Mouse (Mus musculus) mouse embryonic stem cell (cell line): ENCODE data around the gene 2310030G06Rik.

Experiments
- in situ Hi-C, 2 experiments: fragments of 300-500 bp; cut with MboI; formaldehyde crosslinking; loops; 1 replicate in 1 of 2; 3 replicates in 1 of 2; pipeline ENCODE4 v1.14.3; 2019 to 2020; ENCODE audit warnings: low sequenced_read_pairs in 2 of 2, low pct_unique_long_range_greater_than_20kb in 1 of 2, mixed read lengths in 1 of 2; ENCODE audit not compliant: unreplicated experiment in 1 of 2

The 2310030G06Rik gene

DNA sequence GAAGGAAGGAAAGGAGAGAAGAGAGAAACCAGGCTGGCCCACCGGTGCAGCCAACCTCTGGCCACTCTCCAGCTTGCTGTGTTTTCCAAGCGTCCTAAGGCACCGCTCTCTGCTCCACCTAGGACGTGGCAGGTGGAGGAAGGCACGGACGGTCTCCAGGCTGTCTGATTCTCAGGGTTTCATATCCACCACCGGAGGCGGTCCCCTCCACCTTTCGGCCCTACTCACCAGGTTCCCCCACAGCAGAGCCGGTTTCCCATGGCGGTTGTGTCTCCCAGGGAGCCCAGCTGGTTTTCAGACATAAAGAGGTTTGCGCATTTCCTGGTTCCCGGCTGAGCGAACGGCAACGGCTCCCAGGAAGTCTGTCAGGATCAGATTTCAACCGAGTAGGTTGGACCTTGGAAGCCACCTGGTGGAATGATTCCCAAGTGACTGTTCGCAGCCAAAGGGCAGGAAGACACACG lies at the start of gene 2310030G06Rik:
2310030G06Rik (minus strand) TSS at position 323 of the 464 bp plus-strand sequence.
- in situ Hi-C loops = no loop called here

DNA sequence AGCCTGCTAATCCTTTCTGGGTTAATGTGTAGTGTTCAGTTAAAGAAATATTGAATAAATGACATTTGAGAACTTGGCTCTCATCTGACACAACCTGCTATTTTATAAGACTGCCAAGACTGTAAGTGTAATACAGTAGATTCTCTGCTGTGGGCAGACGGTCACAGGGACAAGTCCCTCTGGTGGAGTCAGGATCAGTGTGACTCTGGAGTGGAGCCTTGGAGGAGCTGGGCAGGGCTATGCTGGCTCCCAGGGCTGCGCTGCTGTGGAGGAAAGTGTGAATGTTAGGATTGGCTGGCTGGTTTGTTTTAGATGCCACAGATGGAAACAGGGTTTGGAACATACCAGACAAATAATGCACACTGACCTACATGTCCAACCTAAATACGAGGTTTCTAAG lies 48.9 kb upstream of the 2310030G06Rik start:
- in situ Hi-C loops = no loop called here

DNA sequence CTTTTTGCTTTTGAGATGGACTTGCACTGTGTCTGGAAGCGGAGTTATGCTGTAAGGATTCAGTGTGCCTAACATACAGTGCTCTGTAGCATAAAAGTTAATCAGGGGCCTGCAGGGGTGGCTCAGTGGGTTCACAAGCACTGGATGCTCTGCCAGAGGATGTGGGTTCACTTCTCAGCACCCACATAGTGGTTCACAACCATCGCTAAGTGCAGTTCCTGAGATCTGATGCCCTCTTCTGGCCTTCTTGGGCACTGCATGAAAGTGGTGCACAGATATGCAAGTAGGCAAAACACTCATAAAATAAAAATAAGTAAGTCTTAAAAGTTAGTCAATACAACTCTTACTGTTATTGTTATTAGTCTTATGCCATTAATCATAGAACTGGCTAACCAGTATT lies 35.8 kb upstream of the 2310030G06Rik start:
- in situ Hi-C loops = loop anchor here in 1 of 2 experiments (10.0 kb wide), 1 partner anchor 107 kb away; no protein-coding TSS in a partner anchor

DNA sequence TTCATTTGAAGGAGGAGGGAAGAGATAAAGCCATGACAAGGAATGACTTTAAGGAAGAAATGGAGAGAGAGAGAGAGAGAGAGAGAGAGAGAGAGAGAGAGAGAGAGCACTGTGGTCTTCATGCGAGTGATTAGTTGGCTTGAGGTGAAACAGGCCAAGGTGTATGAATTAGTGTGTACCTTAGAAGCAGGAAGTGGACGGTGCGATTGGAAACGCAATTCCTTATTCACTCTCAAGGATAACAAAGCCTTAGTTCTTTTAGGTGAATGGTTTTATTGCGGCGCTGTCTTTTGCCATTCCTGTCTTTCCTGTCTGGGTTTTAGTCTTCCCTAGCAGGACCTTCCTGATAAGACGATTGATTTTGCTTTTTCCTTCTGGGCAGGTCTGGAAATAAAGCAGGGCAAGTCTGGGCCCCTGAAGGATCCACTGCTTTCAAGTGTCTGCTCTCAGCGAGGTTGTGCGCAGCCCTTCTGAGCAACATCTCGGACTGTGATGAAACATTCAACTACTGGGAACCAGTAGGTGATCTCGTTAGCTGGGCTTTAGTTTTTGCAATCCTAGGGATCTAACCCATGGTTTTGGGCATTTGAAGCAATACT lies 29.9 kb upstream of the 2310030G06Rik start:
- in situ Hi-C loops = no loop called here

- in situ Hi-C loops = no loop called here
Observed at GRCm38 (mm10) chr9:50775662-50776126, 29.4 kb upstream of the 2310030G06Rik start.

- in situ Hi-C loops = no loop called here
Observed at GRCm38 (mm10) chr9:50774991-50775612, 28.8 kb upstream of the 2310030G06Rik start, which contains the start of the genes Alg9 and 1110032A03Rik. Alg9 (plus strand) TSS chr9:50775019. 1110032A03Rik (minus strand) TSS chr9:50775520.

DNA sequence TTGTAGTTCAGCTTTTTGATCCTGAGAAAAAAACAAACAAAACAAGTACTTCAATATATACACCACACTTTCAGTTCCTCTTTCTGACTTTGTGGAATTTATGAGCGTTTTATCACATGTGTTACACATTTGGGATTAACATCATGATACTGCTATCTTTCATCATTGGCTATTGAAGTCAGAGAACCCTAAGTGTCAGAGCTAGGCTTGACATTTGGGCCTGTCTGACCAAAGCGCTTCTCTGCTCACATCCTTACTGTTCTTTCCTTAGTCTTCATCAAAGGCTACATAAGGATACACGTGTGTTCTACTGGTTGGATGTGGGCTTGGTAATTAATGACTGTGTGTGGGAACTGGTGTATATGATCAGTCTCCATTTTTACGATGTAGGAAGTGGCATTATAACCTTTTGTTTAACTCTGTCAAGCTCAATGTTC lies 27.7 kb upstream of the 2310030G06Rik start:
- in situ Hi-C loops = no loop called here

DNA sequence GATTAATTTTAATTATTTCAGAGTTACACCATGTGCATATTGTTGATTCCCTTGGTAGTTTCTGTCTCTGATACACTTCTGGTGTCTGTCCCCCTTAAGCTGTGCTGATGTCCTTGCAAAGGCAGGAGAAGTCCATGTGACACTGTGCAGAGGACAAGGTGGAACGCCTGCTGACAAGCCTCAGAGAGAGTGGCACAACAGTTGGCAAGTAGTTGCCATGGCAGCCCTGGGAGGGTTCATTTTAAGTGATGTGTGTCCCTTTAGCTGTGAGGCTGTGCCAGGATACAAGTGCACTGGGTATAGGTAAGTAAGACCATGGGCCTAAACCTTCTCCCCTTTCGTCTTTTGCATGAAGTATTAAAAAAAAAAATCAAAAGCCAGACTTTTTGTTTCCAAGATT lies 23.7 kb upstream of the 2310030G06Rik start:
- in situ Hi-C loops = no loop called here

- in situ Hi-C loops = no loop called here
Observed at GRCm38 (mm10) chr9:50768107-50769002, 22.0 kb upstream of the 2310030G06Rik start, which contains the start of gene Fdxacb1. Fdxacb1 (plus strand) TSS chr9:50768236.

DNA sequence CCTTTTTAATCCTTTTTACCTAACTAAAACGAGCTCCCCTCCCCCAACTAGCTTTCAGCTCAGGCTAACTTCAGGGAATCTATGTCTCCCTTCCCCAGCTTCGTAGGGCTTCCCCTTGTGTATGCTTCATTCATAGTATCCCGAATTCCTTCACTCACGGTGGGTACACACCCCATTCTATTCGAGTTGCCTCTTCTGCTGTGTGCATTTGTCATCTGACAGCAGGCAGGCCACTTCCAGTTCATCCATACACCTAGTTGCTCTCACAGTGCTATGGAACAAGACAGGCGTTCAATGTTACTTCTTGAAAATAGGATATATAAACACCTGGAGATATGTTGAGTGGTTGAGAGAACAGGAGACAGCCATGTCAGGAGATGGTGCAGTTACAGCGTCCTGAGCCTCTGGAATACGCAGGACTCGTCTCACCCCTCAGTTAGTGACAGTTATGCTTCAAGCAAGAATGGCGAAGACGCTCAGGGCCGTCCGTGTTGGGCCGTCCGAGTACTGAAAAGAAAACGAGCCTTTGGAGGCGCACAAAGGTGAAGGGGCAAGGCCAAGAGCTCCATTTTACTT lies 21.3 kb upstream of the 2310030G06Rik start:
- in situ Hi-C loops = no loop called here

DNA sequence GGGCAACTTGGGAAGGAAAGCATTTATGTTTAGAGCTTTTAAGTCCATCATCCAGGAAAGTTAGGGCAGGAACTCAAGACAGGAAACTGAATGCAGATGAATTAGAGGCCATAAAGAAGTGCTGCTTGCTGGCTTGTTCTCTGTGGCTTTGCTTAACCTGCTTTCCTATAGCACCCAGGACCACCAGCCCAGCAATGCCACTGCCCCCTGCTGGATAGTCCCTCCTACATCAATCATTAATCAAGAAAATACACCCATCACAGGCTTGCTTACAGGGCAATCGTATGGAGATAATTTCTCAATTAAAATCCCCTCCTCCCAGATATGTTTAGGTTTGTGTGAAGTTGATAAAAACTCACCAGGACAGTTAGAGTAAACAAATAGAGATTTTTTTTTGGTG lies 17.0 kb upstream of the 2310030G06Rik start:
- in situ Hi-C loops = no loop called here

- in situ Hi-C loops = no loop called here
Observed at GRCm38 (mm10) chr9:50761520-50762243, 15.3 kb upstream of the 2310030G06Rik start.

- in situ Hi-C loops = no loop called here
Observed at GRCm38 (mm10) chr9:50756711-50757110, 10.4 kb upstream of the 2310030G06Rik start.

DNA sequence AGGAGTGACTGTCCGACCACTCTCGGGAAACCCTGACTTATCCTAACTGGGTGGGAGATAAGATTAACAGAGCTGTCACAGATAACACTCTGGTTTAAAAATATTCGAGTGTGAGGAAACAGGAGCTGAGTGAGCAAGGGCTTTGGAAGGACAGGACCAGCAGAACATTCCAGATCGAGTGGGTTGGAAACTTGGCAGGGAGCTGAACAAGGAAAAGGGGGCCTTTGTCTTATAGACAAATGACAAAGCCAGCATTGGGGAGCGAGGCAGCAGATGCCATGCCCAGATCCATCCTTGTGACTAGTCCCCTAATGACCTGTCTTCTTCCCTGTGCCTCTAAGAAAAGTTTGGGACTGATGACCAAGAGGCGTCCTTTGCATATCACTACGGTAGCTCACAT lies 7.6 kb upstream of the 2310030G06Rik start:
- in situ Hi-C loops = no loop called here

DNA sequence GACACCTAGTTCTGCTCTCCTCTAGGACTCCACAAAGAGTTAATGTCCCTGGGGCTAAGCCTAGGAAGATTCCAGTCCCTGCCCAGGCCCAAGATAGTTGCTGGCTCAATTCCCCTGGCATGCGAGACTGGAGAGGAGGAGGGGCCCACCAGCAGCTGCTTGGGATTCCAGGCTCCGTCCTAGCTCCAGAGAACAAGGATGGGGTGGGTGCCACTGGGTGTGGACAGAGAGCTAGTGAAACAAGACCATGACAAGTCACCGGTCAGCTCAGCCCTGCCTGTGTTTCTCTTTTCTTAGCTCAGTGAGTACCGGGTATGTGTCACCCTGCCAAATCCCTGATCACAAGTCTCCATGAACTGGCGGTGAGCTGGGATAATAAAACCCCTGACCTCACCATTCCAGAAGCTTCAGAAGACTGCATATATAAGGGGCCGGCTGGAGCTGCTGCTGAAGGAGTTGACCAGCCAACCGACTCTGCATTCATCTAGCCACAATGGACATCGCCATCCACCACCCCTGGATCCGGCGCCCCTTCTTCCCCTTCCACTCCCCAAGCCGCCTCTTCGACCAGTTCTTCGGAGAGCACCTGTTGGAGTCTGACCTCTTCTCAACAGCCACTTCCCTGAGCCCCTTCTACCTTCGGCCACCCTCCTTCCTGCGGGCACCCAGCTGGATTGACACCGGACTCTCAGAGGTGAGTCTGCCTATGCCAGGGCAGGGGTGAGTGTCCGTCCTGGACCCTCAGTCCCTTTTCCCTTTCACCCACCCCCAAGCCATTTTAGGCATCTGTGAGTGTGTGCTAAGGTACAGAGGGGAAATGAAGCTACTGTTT lies 6.7 kb upstream of the 2310030G06Rik start:
- in situ Hi-C loops = no loop called here

GRCm38 (mm10) chr9:50752054-50752602 lies 5.8 kb upstream of the 2310030G06Rik start, which contains the start of gene Hspb2:
Hspb2 (minus strand) TSS chr9:50752354.
- in situ Hi-C loops = no loop called here

DNA sequence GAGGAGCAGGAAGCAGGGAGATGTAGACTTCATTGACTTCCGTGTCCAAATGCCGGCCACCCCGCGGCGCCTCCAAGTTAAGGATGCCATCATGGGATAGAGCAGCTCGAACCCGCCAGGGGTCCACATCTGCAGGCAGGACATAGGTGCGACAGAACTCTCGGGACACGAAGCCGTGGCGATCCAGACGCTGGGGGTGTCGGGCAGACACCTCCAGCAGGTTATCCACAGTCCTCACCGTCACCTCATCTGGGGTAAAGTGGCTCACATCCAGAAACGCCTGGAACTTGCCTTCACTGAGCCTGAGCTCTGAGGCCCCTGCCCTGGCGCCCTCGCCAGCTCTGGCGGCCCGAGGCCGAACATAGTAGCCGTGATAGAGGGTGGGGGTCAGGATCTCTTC lies 5.0 kb upstream of the 2310030G06Rik start, which contains the start of gene Cryab:
Cryab (plus strand) TSS at position 3 of the 400 bp plus-strand sequence.
- in situ Hi-C loops = no loop called here
